Mouse (Mus musculus) right cerebral cortex, postnatal 4 days (tissue): ENCODE measurements around the gene Cc2d1a.

ENCODE experiments used
- DNase-seq: peaks from one replicate; pipeline ENCODE4 v3.0.0-alpha.2; 2022

Gene Cc2d1a

GRCm38 (mm10) chr8:84147769-84148530, at the start of gene Cc2d1a, which contains the start of gene 4930432K21Rik:
Cc2d1a (minus strand) TSS chr8:84147936.
4930432K21Rik (plus strand) TSS chr8:84148025.
- DNase-seq, result peak; percentile 89

- DNase-seq, result peak; percentile 90
Observed at GRCm38 (mm10) chr8:84197141-84197921, 49.6 kb upstream of the Cc2d1a start.

DNA sequence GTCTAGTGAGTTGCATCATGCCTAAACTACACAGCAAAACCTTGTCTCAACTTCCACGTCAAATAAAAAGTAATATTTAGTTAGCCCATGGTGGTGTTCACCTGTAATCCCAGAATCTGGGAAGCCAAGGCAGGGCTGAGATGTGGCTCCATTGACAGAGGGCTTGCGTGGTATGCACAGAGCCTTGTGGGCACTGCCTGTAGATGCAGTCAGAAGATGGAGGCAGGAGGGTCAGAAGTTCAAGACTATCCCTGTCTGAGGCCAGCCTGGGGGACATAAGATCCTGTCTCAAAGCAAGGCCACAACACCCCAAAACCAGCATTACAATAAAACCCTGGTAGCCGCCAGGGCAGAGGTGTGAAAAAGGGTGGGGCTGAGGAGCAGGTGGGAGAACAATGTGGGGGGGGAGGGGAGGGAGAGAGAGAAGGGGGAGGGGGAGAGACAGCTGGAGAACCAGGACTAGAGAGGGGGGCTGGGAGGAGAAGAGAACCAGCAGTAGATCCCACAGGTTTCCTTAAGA, 46.5 kb upstream of the Cc2d1a start:
- DNase-seq, result no peak

- no peak for DNase-seq
Observed at GRCm38 (mm10) chr8:84193566-84193965, 45.8 kb upstream of the Cc2d1a start.

GRCm38 (mm10) chr8:84193161-84193560, 45.4 kb upstream of the Cc2d1a start:
- DNase-seq, result no peak

DNA sequence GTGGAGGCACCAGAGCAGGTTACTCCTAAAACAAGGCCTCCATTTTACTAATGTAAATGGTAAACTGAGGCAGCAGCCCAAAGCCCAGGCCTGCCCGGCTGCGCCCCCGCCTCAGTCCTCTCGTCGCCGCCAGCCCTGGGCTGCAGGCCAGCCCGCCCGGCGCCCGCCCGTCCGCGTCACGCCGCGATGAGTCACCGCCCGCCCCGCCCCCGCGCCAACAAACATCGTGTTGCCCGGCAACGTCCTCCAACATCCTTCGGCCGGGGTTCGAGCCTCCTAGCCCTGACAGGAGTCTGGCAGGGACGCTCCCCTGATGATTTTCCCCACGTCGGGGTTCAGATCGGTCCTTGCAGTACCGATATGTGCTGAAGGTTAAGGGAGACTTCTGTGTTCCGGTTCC, 44.8 kb upstream of the Cc2d1a start:
- DNase-seq, result peak; percentile 72

DNA sequence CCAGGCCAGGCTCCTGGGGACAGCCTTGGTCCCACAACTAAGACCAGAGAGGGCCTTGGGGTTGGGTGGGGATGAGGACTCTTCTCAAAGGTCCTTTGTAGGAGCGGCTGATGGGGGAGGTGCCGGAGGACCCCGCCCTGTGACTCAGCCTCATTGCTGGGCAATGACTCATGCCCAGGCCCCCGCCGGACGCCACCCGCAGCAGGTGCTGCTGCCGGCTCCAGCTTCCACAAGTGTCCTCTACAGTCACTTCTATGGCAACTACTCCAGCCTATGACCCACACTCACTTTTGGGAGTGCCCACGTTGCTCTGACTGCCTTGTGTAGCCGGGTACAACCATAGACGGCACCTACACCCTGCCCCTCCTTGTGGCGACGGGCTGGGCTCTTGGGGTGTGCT, 44.3 kb upstream of the Cc2d1a start:
- DNase-seq, result no peak

- DNase-seq, result no peak
Observed at GRCm38 (mm10) chr8:84190191-84190867, 42.6 kb upstream of the Cc2d1a start.

- DNase-seq, result no peak
Observed at GRCm38 (mm10) chr8:84189603-84190002, 41.9 kb upstream of the Cc2d1a start.

GRCm38 (mm10) chr8:84188671-84189070, 40.9 kb upstream of the Cc2d1a start:
- no peak for DNase-seq

DNA sequence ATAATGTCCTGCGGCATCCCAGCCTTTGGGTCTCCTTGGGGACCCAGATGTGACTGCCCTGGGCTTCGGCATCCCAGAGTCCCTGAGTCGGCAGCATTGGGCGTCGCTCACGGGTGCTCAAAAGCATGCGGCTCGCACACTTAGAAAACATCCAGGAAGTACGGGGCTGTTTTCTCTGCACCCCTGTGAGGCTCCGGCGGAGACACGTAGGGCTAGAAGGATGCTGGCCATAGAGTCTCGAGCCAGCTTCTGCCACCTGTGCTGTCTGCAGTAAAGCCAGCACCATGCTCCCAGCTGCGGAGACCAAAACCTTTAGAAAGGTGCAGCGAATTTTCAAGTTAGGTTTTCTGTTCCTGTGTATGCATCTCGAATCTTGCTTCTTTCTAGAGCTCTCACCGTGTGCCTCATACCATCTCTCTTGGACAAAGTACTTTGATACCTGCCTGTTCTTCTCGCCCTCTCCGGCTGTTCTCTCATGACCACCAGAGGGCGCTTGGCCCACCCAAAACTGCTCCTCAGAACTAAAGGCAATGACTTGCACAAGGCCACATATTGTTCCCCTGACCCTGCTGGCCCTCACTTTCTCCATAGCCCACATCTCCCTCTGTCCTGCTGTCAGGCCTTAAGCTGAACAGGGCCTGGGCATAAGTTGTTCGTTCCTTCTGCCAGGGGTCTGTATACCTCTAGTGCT, 39.5 kb upstream of the Cc2d1a start:
- DNase-seq, result no peak

- DNase-seq, result peak; percentile 54
Observed at GRCm38 (mm10) chr8:84186547-84186946, 38.8 kb upstream of the Cc2d1a start.

DNA sequence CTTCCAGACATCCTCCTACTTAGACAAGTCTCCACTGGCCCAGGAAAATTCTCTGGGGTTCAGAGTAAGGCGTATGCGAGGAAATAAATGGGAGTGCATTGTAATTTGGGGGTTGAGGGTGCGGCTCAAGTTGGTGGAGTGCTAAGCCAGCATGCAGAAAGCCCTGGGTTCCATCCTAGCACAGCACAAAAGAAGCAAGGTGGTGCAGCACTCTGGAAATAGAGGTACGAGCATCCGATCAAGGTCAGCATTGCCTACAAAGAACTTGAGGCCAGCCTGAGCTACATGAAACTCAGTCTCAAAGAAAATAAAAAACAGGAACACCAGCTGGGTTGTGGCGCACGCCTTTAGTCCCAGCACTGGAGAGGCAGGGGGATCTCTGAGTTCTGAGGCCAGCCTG, 37.4 kb upstream of the Cc2d1a start, which contains the start of gene Nanos3:
Gene Nanos3, minus strand, starts transcription at position 101 of the 400 bp plus-strand sequence.
- no peak for DNase-seq

GRCm38 (mm10) chr8:84184085-84185043, 36.6 kb upstream of the Cc2d1a start:
- no peak for DNase-seq

DNA sequence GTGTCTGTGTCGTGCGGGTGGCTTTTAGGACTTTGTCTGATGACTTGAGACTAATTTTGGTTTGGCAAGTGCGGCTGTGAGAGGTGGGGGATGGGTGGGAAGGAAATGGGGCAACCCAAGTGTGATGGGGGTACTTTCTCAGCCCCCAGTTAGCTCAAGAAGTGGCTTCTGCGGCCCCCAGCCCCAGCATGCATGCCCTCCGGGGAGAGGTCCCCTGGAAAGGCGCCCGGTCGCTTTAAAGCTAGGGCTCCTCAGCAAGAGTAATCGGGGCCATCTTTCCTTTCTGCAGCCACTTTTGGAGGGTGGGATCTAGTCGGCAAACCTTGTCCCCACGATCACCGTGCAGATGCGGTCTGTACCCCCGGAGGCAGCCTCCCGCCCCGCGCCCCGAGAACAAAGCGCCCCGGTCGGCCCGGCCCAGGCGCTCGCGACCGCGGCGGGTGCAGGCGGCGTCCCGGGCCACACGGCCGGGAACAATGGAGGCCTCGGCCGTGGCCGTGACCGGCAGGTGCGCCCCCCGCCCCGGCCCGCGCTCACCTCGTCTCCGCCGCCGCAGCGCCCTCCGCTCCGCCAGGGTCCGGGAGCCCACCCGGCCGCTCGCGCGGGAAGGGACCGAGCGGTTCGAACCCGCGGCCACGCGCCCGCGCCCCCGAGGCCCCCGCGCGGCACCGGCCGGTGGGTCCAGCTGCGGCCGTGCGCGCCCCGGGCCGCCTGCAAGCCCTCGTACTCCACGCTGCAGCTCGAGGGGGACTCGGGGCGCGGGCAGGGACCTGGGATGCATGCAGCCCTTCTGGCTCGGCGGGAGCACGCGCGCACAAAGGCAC, 35.7 kb upstream of the Cc2d1a start:
- DNase-seq, result peak; percentile 62

GRCm38 (mm10) chr8:84182833-84183232, 35.1 kb upstream of the Cc2d1a start:
- no peak for DNase-seq

- peak; percentile 53 for DNase-seq
Observed at GRCm38 (mm10) chr8:84180530-84181190, 32.9 kb upstream of the Cc2d1a start.

DNA sequence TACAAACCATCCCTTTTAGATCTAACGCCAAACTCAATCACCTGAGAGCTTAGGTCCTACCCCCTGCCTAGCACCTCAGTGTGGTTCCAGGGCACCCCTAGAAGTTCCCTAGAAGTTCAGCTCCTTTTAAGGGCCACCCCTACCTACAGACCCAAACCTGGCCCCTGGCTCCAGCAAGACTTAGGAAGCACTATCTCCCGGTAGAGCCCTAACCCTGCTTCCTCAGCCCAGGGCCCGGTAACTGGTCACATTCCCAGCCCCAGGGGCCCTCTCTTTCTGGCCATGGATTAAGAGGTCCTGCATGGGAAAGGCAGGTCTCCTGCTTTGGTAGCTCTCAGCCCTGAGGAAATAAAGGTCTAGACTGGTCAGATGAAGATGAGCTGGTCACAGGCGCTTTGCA, 32.2 kb upstream of the Cc2d1a start:
- no peak for DNase-seq

DNA sequence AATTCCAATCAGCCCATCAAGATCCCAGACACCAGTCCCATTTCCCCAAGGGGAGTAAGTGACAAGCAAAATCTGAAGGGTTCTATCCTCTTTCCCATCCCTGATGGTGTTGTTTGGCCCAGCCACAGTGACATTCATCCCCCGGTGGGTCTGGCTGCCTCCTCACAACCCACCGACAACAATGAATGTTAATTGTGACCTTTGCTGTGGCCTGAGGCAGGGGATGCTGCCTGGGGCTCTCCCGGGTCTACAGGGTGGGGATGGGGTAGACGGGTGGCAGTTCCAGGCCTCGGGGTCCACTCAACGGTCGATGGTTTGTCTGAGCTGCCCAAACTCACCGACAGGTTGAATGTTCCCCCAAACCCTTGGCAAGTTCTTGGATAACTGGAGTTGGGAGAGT, 30.9 kb upstream of the Cc2d1a start:
- DNase-seq, result no peak

GRCm38 (mm10) chr8:84177405-84177804, 29.7 kb upstream of the Cc2d1a start:
- DNase-seq, result no peak
